Mouse (Mus musculus): ENCODE results near the gene Kctd4. TPM values are rescaled to one million over a fixed set of nuclear protein-coding genes. Genes with fewer than 3 reads are reported as not detected.

The Kctd4 gene
- polyA plus RNA-seq, 1 experiment from 2014 or later: 1.8 TPM

- ATAC-seq (ENCODE audit: insufficient number of reproducible peaks, low FRiP score, low TSS enrichment, low read depth): no peak
- H3K27ac ChIP-seq: 0 out of 2 replicates have a peak overlapping the region, but pooled peaks have one; percentile 1
- WGBS: 58% methylated on average over 9 of the region's 9 CpGs
Observed at GRCm38 (mm10) chr14:75962250-75962649, 7.4 kb downstream of the Kctd4 start.

GRCm38 (mm10) chr14:75963215-75963614, 8.4 kb downstream of the Kctd4 start:
- no peak for ATAC-seq (ENCODE audit: insufficient number of reproducible peaks, low FRiP score, low TSS enrichment, low read depth)

More at GRCm38 (mm10) chr14:75962250-75962649, 7.4 kb downstream of the Kctd4 start:
- Histone ChIP-seq H3K36me3 (no peaks in the 10 kb centered on the region), H3K4me3 (peak overlapping the region; percentile 4), H3K27me3 (no peaks in the 10 kb centered on the region), H3K4me1 (peaks cover 4% of the 10 kb centered on the region; the same call in 1 of the 2 replicates), H3K9me3 (no peaks in the 10 kb centered on the region), H3K9ac (no peak overlapping the region), H3K4me2 (no peak overlapping the region)

GRCm38 (mm10) chr14:75964000-75964399, 9.2 kb downstream of the Kctd4 start:
- WGBS: 46% methylated on average over 5 of the region's 5 CpGs
- no peaks in the 10 kb centered on the region for H3K27me3 ChIP-seq
- H3K4me2 ChIP-seq: no peak overlapping the region
- no peaks in the 10 kb centered on the region for H3K9me3 ChIP-seq
- no peaks in the 10 kb centered on the region for H3K36me3 ChIP-seq
- ATAC-seq (ENCODE audit: insufficient number of reproducible peaks, low FRiP score, low TSS enrichment, low read depth): no peak
- peaks cover 4% of the 10 kb centered on the region; the same call in 1 of the 2 replicates for H3K4me1 ChIP-seq
- H3K4me3 ChIP-seq: no peak overlapping the region
- H3K27ac ChIP-seq: no peak overlapping the region
- H3K9ac ChIP-seq: no peak overlapping the region

More at GRCm38 (mm10) chr14:75963215-75963614, 8.4 kb downstream of the Kctd4 start:
- Histone ChIP-seq H3K9ac (no peak overlapping the region), H3K4me1 (peaks cover 4% of the 10 kb centered on the region; the same call in 1 of the 2 replicates), H3K36me3 (no peaks in the 10 kb centered on the region), H3K4me3 (peak overlapping the region; percentile 4), H3K27me3 (no peaks in the 10 kb centered on the region), H3K27ac (no peak overlapping the region), H3K4me2 (no peak overlapping the region), H3K9me3 (no peaks in the 10 kb centered on the region)
- WGBS: 44% methylated on average over 5 of the region's 5 CpGs

- Histone ChIP-seq H3K27ac (no peak overlapping the region), H3K27me3 (no peaks in the 10 kb centered on the region), H3K36me3 (no peaks in the 10 kb centered on the region), H3K9ac (no peak overlapping the region), H3K9me3 (no peaks in the 10 kb centered on the region), H3K4me1 (peaks cover 4% of the 10 kb centered on the region; the same call in 1 of the 2 replicates), H3K4me3 (no peak overlapping the region), H3K4me2 (no peak overlapping the region)
- WGBS: 78% methylated on average over 1 of the region's 1 CpGs
- no peak for ATAC-seq (ENCODE audit: insufficient number of reproducible peaks, low FRiP score, low TSS enrichment, low read depth)
Observed at GRCm38 (mm10) chr14:75964433-75964832, 9.6 kb downstream of the Kctd4 start.

- Histone ChIP-seq H3K27ac (no peak overlapping the region), H3K4me1 (peaks cover 4% of the 10 kb centered on the region; the same call in 1 of the 2 replicates), H3K36me3 (no peaks in the 10 kb centered on the region), H3K4me3 (no peak overlapping the region), H3K9ac (no peak overlapping the region), H3K9me3 (no peaks in the 10 kb centered on the region), H3K27me3 (no peaks in the 10 kb centered on the region), H3K4me2 (no peak overlapping the region)
- 45% methylated on average over 5 of the region's 5 CpGs for WGBS
- no peak for ATAC-seq (ENCODE audit: insufficient number of reproducible peaks, low FRiP score, low TSS enrichment, low read depth)
Observed at GRCm38 (mm10) chr14:75967291-75967690, 12.5 kb downstream of the Kctd4 start.

- Histone ChIP-seq H3K27me3 (no peaks in the 10 kb centered on the region), H3K9ac (no peak overlapping the region), H3K4me3 (no peak overlapping the region), H3K9me3 (no peaks in the 10 kb centered on the region), H3K27ac (no peak overlapping the region), H3K4me2 (no peak overlapping the region), H3K36me3 (no peaks in the 10 kb centered on the region; the same call in 1 of the 2 replicates), H3K4me1 (no peaks in the 10 kb centered on the region)
- no peak for ATAC-seq (ENCODE audit: insufficient number of reproducible peaks, low FRiP score, low TSS enrichment, low read depth)
- WGBS: 44% methylated on average over 3 of the region's 3 CpGs
Observed at GRCm38 (mm10) chr14:75976107-75976506, 21.3 kb downstream of the Kctd4 start.

GRCm38 (mm10) chr14:75981231-75981630, 26.4 kb downstream of the Kctd4 start:
- H3K9me3 ChIP-seq: no peaks in the 10 kb centered on the region
- H3K4me2 ChIP-seq: no peak overlapping the region
- WGBS: 85% methylated on average over 3 of the region's 3 CpGs
- H3K9ac ChIP-seq: no peak overlapping the region
- H3K4me1 ChIP-seq: peaks cover 14% of the 10 kb centered on the region; the same call in 1 of the 2 replicates
- no peaks in the 10 kb centered on the region; the same call in 1 of the 2 replicates for H3K36me3 ChIP-seq
- H3K4me3 ChIP-seq: no peak overlapping the region
- H3K27me3 ChIP-seq: no peaks in the 10 kb centered on the region
- peak; percentile 52; the same call in 1 of the 2 replicates for ATAC-seq (ENCODE audit: insufficient number of reproducible peaks, low FRiP score, low TSS enrichment, low read depth)
- 0 out of 2 replicates have a peak overlapping the region, but pooled peaks have one; percentile 43 for H3K27ac ChIP-seq

- no peak overlapping the region for H3K9ac ChIP-seq
- no peak overlapping the region for H3K4me2 ChIP-seq
- 75% methylated on average over 2 of the region's 2 CpGs for WGBS
- H3K36me3 ChIP-seq: no peaks in the 10 kb centered on the region
- no peaks in the 10 kb centered on the region for H3K27me3 ChIP-seq
- H3K27ac ChIP-seq: peak overlapping the region; percentile 14; the same call in 1 of the 2 replicates
- H3K4me3 ChIP-seq: no peak overlapping the region
- no peaks in the 10 kb centered on the region for H3K9me3 ChIP-seq
- peaks cover 19% of the 10 kb centered on the region for H3K4me1 ChIP-seq
- no peak for ATAC-seq (ENCODE audit: insufficient number of reproducible peaks, low FRiP score, low TSS enrichment, low read depth)
Observed at GRCm38 (mm10) chr14:75983891-75984290, 29.1 kb downstream of the Kctd4 start.

GRCm38 (mm10) chr14:75985112-75985511, 30.3 kb downstream of the Kctd4 start:
- no peak overlapping the region for H3K4me2 ChIP-seq
- peak overlapping the region; percentile 54 for H3K27ac ChIP-seq
- no peak overlapping the region for H3K4me3 ChIP-seq
- peak; percentile 71; the same call in 1 of the 2 replicates for ATAC-seq (ENCODE audit: insufficient number of reproducible peaks, low FRiP score, low TSS enrichment, low read depth)
- H3K36me3 ChIP-seq: no peaks in the 10 kb centered on the region
- H3K9me3 ChIP-seq: no peaks in the 10 kb centered on the region
- 51% methylated on average over 4 of the region's 4 CpGs for WGBS
- H3K9ac ChIP-seq: no peak overlapping the region
- peaks cover 19% of the 10 kb centered on the region for H3K4me1 ChIP-seq
- H3K27me3 ChIP-seq: no peaks in the 10 kb centered on the region

- no peak overlapping the region for H3K9ac ChIP-seq
- H3K27ac ChIP-seq: peak overlapping the region; percentile 54; the same call in 1 of the 2 replicates
- H3K4me3 ChIP-seq: no peak overlapping the region
- no peak overlapping the region for H3K4me2 ChIP-seq
- whole genome bisulfite sequencing: 51% methylated on average over 7 of the region's 7 CpGs
- no peaks in the 10 kb centered on the region for H3K9me3 ChIP-seq
- H3K36me3 ChIP-seq: no peaks in the 10 kb centered on the region
- H3K27me3 ChIP-seq: no peaks in the 10 kb centered on the region
- no peak for ATAC-seq (ENCODE audit: insufficient number of reproducible peaks, low FRiP score, low TSS enrichment, low read depth)
- peaks cover 19% of the 10 kb centered on the region for H3K4me1 ChIP-seq
Observed at GRCm38 (mm10) chr14:75986878-75987483, 32.2 kb downstream of the Kctd4 start.

- no peak for ATAC-seq (ENCODE audit: insufficient number of reproducible peaks, low FRiP score, low TSS enrichment, low read depth)
- H3K4me2 ChIP-seq: no peak overlapping the region
- no peak overlapping the region for H3K4me3 ChIP-seq
- peaks cover 18% of the 10 kb centered on the region for H3K4me1 ChIP-seq
- H3K27me3 ChIP-seq: no peaks in the 10 kb centered on the region
- 85% methylated on average over 1 of the region's 1 CpGs for WGBS
- H3K9me3 ChIP-seq: no peaks in the 10 kb centered on the region
- H3K36me3 ChIP-seq: no peaks in the 10 kb centered on the region
- no peak overlapping the region for H3K9ac ChIP-seq
- H3K27ac ChIP-seq: no peak overlapping the region
Observed at GRCm38 (mm10) chr14:75989168-75989567, 34.4 kb downstream of the Kctd4 start.

- WGBS: 93% methylated on average over 6 of the region's 6 CpGs
- no peak overlapping the region for H3K9ac ChIP-seq
Observed at GRCm38 (mm10) chr14:75990936-75991335, 36.1 kb downstream of the Kctd4 start.

More at GRCm38 (mm10) chr14:75990936-75991335, 36.1 kb downstream of the Kctd4 start:
- Histone ChIP-seq H3K9me3 (no peaks in the 10 kb centered on the region), H3K4me3 (no peak overlapping the region), H3K27me3 (no peaks in the 10 kb centered on the region), H3K27ac (no peak overlapping the region), H3K36me3 (peaks cover 6% of the 10 kb centered on the region; the same call in 1 of the 2 replicates), H3K4me2 (no peak overlapping the region), H3K4me1 (peaks cover 8% of the 10 kb centered on the region; the same call in 1 of the 2 replicates)
- ATAC-seq (ENCODE audit: insufficient number of reproducible peaks, low FRiP score, low TSS enrichment, low read depth): no peak

All from limb, embryonic 15.5 days (tissue).